Mouse (Mus musculus): Measurements from ENCODE around the gene Rasal2. TPM values are rescaled to one million over a fixed set of nuclear protein-coding genes. Genes with fewer than 3 reads are reported as not detected.

Rasal2 gene
- total and polyA plus RNA-seq, 3 experiments = 1.5 to 3.2 TPM; not detected in 1

GRCm38 (mm10) chr1:157183043-157183442, 229.4 kb downstream of the Rasal2 start:
- Histone ChIP-seq H3K4me1 (ENCODE audit: control insufficient read depth in 1 of 2, insufficient read depth in 2 of 2, low read length in 2 of 2) (no peaks in the 10 kb centered on the region), H3K9me3 (replicated peaks; ENCODE audit: insufficient read depth, low read length) (no peaks in the 10 kb centered on the region), H3K4me3 (ENCODE audit: control insufficient read depth in 1 of 2, insufficient read depth in 1 of 2, low read depth in 2 of 2, low read length in 2 of 2) (no peak overlapping the region), H3K27ac (ENCODE audit: control insufficient read depth, low read depth, low read length) (no peak overlapping the region), H3K9ac (ENCODE audit: control insufficient read depth, low read depth, low read length, poor library complexity, severe bottlenecking) (no peak overlapping the region), H3K27me3 (ENCODE audit: control insufficient read depth in 1 of 2, insufficient read depth in 2 of 2, low read length in 2 of 2) (no peaks in the 10 kb centered on the region), H3K79me2 (ENCODE audit: control insufficient read depth, insufficient read depth, low read length, poor library complexity) (no peaks in the 10 kb centered on the region), H3K36me3 (ENCODE audit: control insufficient read depth in 1 of 2, insufficient read depth in 2 of 2, low read length in 2 of 2) (no peaks in the 10 kb centered on the region)
- no peak for DNase-seq (ENCODE audit: low read depth, low spot score)
- TF ChIP-seq TAL1 (IDR thresholded peaks at IDR 0.05; ENCODE audit: low read length) (no peak), SIN3A (IDR thresholded peaks at IDR 0.05; ENCODE audit: low read length) (no peak), NELFE (IDR thresholded peaks at IDR 0.05; ENCODE audit: low read depth, low read length) (no peak), CHD1 (IDR thresholded peaks at IDR 0.05; ENCODE audit: low read depth, low read length) (no peak), EP300 (IDR thresholded peaks at IDR 0.05; ENCODE audit: low read depth in 1 of 2, low read length in 2 of 2) (no peak), POLR2A (IDR thresholded peaks at IDR 0.05; ENCODE audit: control insufficient read depth in 1 of 2, insufficient read depth in 1 of 2, low read depth in 1 of 2, low read length in 2 of 2, poor library complexity in 1 of 2) (no peak), KAT2A (conservative IDR thresholded peaks at IDR 0.05; ENCODE audit: low read depth, low read length) (no peak), ZNF384 (IDR thresholded peaks at IDR 0.05; ENCODE audit: low read depth, low read length) (no peak), ELF1 (IDR thresholded peaks at IDR 0.05; ENCODE audit: low read depth, low read length) (no peak), RCOR1 (IDR thresholded peaks at IDR 0.05; ENCODE audit: low read depth, low read length) (no peak), TBP (IDR thresholded peaks at IDR 0.05; ENCODE audit: low read depth, low read length) (no peak), HCFC1 (IDR thresholded peaks at IDR 0.05; ENCODE audit: low read depth, low read length) (no peak)

- Histone ChIP-seq H3K4me3 (ENCODE audit: control insufficient read depth in 1 of 2, insufficient read depth in 1 of 2, low read depth in 2 of 2, low read length in 2 of 2) (no peak overlapping the region), H3K9ac (ENCODE audit: control insufficient read depth, low read depth, low read length, poor library complexity, severe bottlenecking) (no peak overlapping the region), H3K36me3 (ENCODE audit: control insufficient read depth in 1 of 2, insufficient read depth in 2 of 2, low read length in 2 of 2) (no peaks in the 10 kb centered on the region), H3K79me2 (ENCODE audit: control insufficient read depth, insufficient read depth, low read length, poor library complexity) (no peaks in the 10 kb centered on the region), H3K27me3 (ENCODE audit: control insufficient read depth in 1 of 2, insufficient read depth in 2 of 2, low read length in 2 of 2) (no peaks in the 10 kb centered on the region), H3K4me1 (ENCODE audit: control insufficient read depth in 1 of 2, insufficient read depth in 2 of 2, low read length in 2 of 2) (no peaks in the 10 kb centered on the region), H3K27ac (ENCODE audit: control insufficient read depth, low read depth, low read length) (no peak overlapping the region), H3K9me3 (replicated peaks; ENCODE audit: insufficient read depth, low read length) (no peaks in the 10 kb centered on the region)
- TF ChIP-seq NELFE (IDR thresholded peaks at IDR 0.05; ENCODE audit: low read depth, low read length) = no peak
- TF ChIP-seq CHD1 (IDR thresholded peaks at IDR 0.05; ENCODE audit: low read depth, low read length) = no peak
- TF ChIP-seq EP300 (IDR thresholded peaks at IDR 0.05; ENCODE audit: low read depth in 1 of 2, low read length in 2 of 2) = no peak
- TF ChIP-seq MYB (IDR thresholded peaks at IDR 0.05; ENCODE audit: low read depth, low read length) = no peak
- TF ChIP-seq JUND (IDR thresholded peaks at IDR 0.05; ENCODE audit: low read depth, low read length) = no peak
- no peak for TF ChIP-seq MEF2A (IDR thresholded peaks at IDR 0.05; ENCODE audit: extremely low read depth, insufficient replicate concordance, low read depth, low read length, poor library complexity, severe bottlenecking)
- no peak for TF ChIP-seq USF2 (IDR thresholded peaks at IDR 0.05; ENCODE audit: borderline replicate concordance in 1 of 2, insufficient read depth in 1 of 2, low read depth in 1 of 2, low read length in 2 of 2)
- TF ChIP-seq RAD21 (IDR thresholded peaks at IDR 0.05; ENCODE audit: low read depth, low read length) = no peak
- TF ChIP-seq KAT2A (conservative IDR thresholded peaks at IDR 0.05; ENCODE audit: low read depth, low read length) = no peak
- no peak for TF ChIP-seq SIN3A (IDR thresholded peaks at IDR 0.05; ENCODE audit: low read length)
- no peak for TF ChIP-seq GATA1 (IDR thresholded peaks at IDR 0.05; ENCODE audit: low read depth, low read length)
- TF ChIP-seq UBTF (IDR thresholded peaks at IDR 0.05; ENCODE audit: borderline replicate concordance, insufficient read depth, low read depth, low read length) = no peak
- no peak for TF ChIP-seq TAL1 (IDR thresholded peaks at IDR 0.05; ENCODE audit: low read length)
- TF ChIP-seq MAZ (IDR thresholded peaks at IDR 0.05; ENCODE audit: low read depth, low read length) = no peak
- no peak for TF ChIP-seq POLR2AphosphoS5 (IDR thresholded peaks at IDR 0.05; ENCODE audit: borderline replicate concordance, low read depth, low read length)
- TF ChIP-seq ETS1 (IDR thresholded peaks at IDR 0.05; ENCODE audit: low read depth, low read length) = no peak
- TF ChIP-seq MXI1 (IDR thresholded peaks at IDR 0.05; ENCODE audit: low read depth, low read length) = no peak
- TF ChIP-seq CTCF (IDR thresholded peaks at IDR 0.05 in 2 of 3, conservative IDR thresholded peaks at IDR 0.05 in 1 of 3; ENCODE audit: control insufficient read depth in 1 of 3, insufficient read depth in 1 of 3, low read depth in 2 of 3, low read length in 3 of 3, poor library complexity in 1 of 3, severe bottlenecking in 1 of 3) = no peak
- TF ChIP-seq ZMIZ1 (IDR thresholded peaks at IDR 0.05; ENCODE audit: low read depth, low read length) = no peak
- no peak for TF ChIP-seq E2F4 (IDR thresholded peaks at IDR 0.05; ENCODE audit: borderline replicate concordance, low read depth, low read length)
- no peak for DNase-seq (ENCODE audit: low read depth, low spot score)
Observed at GRCm38 (mm10) chr1:157182431-157182830, 230.0 kb downstream of the Rasal2 start.

All from MEL (cell line).